Mouse (Mus musculus) stomach, postnatal 0 days (tissue): ENCODE results near the gene Sema6d. TPM values are rescaled to one million over a fixed set of nuclear protein-coding genes. Genes with fewer than 3 reads are reported as not detected.

ENCODE experiments used
- ATAC-seq: fragments of 200-750 bp; cut with Nextera tagmentation; 2 replicates; pipeline ENCODE4 v1.8.0; 2017; ENCODE audit not compliant: low FRiP score, low TSS enrichment
- DNase-seq: peaks from one replicate; pipeline ENCODE4 v3.0.0-alpha.2; 2016; ENCODE audit warnings: low spot score
- H3K27ac ChIP-seq: fragments of 300-500 bp; sonication (generic); replicated peaks from 2 replicates; pipeline ENCODE4 v1.5.1; 2014; ENCODE audit warnings: mild to moderate bottlenecking, control low read depth
- H3K27me3 ChIP-seq: fragments of 300-500 bp; sonication (generic); 2 replicates; pipeline ENCODE4 v1.6.1; 2014; ENCODE audit warnings: low read length; ENCODE audit not compliant: control insufficient read depth, insufficient read depth
- H3K36me3 ChIP-seq: fragments of 300-500 bp; sonication (generic); 2 replicates; pipeline ENCODE4 v1.6.1; 2014; ENCODE audit warnings: low read length, mixed read lengths; ENCODE audit not compliant: control insufficient read depth, insufficient read depth
- H3K4me1 ChIP-seq: fragments of 300-500 bp; sonication (generic); replicated peaks from 2 replicates; pipeline ENCODE4 v1.6.1; 2014; ENCODE audit warnings: antibody characterized with exemption; ENCODE audit not compliant: control insufficient read depth, insufficient read depth
- H3K4me2 ChIP-seq: fragments of 300-500 bp; sonication (generic); replicated peaks from 2 replicates; pipeline ENCODE4 v1.6.1; 2014; ENCODE audit warnings: low read depth, mild to moderate bottlenecking, control low read depth, moderate library complexity
- H3K4me3 ChIP-seq: fragments of 300-500 bp; sonication (generic); 2 replicates; pipeline ENCODE4 v1.5.1; 2014; ENCODE audit warnings: low read depth, low read length, control low read depth
- H3K9ac ChIP-seq: fragments of 300-500 bp; sonication (generic); 2 replicates; pipeline ENCODE4 v1.6.1; 2014; ENCODE audit warnings: mild to moderate bottlenecking, low read length, control low read depth, mixed read lengths
- H3K9me3 ChIP-seq: fragments of 300-500 bp; sonication (generic); 2 replicates; pipeline ENCODE4 v1.6.1; 2016; ENCODE audit warnings: low read length; ENCODE audit not compliant: control insufficient read depth
- CTCF ChIP-seq: IDR thresholded peaks from 2 replicates; pipeline ENCODE4 v1.5.1; 2016; ENCODE audit warnings: antibody characterized with exemption, low read depth, mild to moderate bottlenecking, moderate library complexity
- EP300 ChIP-seq: optimal IDR thresholded peaks from 2 replicates; pipeline ENCODE3; 2016; ENCODE audit warnings: antibody characterized with exemption
- WGBS: fragments of 180-500 bp; shearing (Covaris S2); extraction: QIAGEN DNeasy Blood & Tissue Kit; methylation state at CpG from one replicate; pipeline ENCODE4 v1.1.7; 2014; 5-methylcytosine and 5-hydroxymethylcytosine counted together
- polyA plus RNA-seq: library from polyadenylated mRNA; unstranded; fragments of >200 nt; fragmentation: Nextera tagmentation; extraction: Ambion mirVana; gene quantifications from 2 replicates; pipeline ENCODE4 v1.2.1, GENCODE M21; 2015

The Sema6d gene
- polyA plus RNA-seq, 1 experiment from 2014 or later = 2.1 TPM

- 35% methylated on average over 3 of the region's 3 CpGs for WGBS
- no peak for TF ChIP-seq CTCF
- Histone ChIP-seq H3K36me3 (no peaks in the 10 kb centered on the region), H3K9ac (no peak overlapping the region), H3K9me3 (no peaks in the 10 kb centered on the region), H3K27ac (no peak overlapping the region), H3K4me1 (no peaks in the 10 kb centered on the region; the same call in 1 of the 2 replicates), H3K27me3 (no peaks in the 10 kb centered on the region), H3K4me2 (no peak overlapping the region), H3K4me3 (no peak overlapping the region)
- DNase-seq (no peak), ATAC-seq (no peak)
Observed at GRCm38 (mm10) chr2:124461378-124461851, 371.6 kb downstream of the Sema6d start.

GRCm38 (mm10) chr2:124465004-124465946 is 375.5 kb downstream of the Sema6d start:
- no peak overlapping the region for H3K9ac ChIP-seq
- no peaks in the 10 kb centered on the region for H3K9me3 ChIP-seq
- ATAC-seq = no peak
- H3K36me3 ChIP-seq = no peaks in the 10 kb centered on the region
- H3K27ac ChIP-seq = no peak overlapping the region
- 58% methylated on average over 8 of the region's 8 CpGs for WGBS
- no peaks in the 10 kb centered on the region for H3K27me3 ChIP-seq
- H3K4me1 ChIP-seq = no peaks in the 10 kb centered on the region; the same call in 1 of the 2 replicates
- H3K4me2 ChIP-seq = no peak overlapping the region
- no peak for TF ChIP-seq EP300
- no peak for TF ChIP-seq CTCF
- no peak overlapping the region for H3K4me3 ChIP-seq
- no peak for DNase-seq

- Histone ChIP-seq H3K4me3 (no peak overlapping the region), H3K27ac (no peak overlapping the region), H3K4me1 (no peaks in the 10 kb centered on the region; the same call in 1 of the 2 replicates), H3K9me3 (no peaks in the 10 kb centered on the region), H3K4me2 (no peak overlapping the region), H3K27me3 (no peaks in the 10 kb centered on the region), H3K36me3 (no peaks in the 10 kb centered on the region), H3K9ac (no peak overlapping the region)
- DNase-seq (no peak), ATAC-seq (no peak)
- TF ChIP-seq CTCF (no peak), EP300 (no peak)
- WGBS = 50% methylated on average over 1 of the region's 1 CpGs
Observed at GRCm38 (mm10) chr2:124467429-124467828, 377.7 kb downstream of the Sema6d start.

GRCm38 (mm10) chr2:124470346-124471042 is 380.7 kb downstream of the Sema6d start:
- Histone ChIP-seq H3K9ac (no peak overlapping the region), H3K4me1 (no peaks in the 10 kb centered on the region), H3K27ac (no peak overlapping the region), H3K27me3 (no peaks in the 10 kb centered on the region), H3K36me3 (no peaks in the 10 kb centered on the region), H3K4me3 (no peak overlapping the region), H3K4me2 (no peak overlapping the region), H3K9me3 (no peaks in the 10 kb centered on the region)
- 56% methylated on average over 10 of the region's 10 CpGs for WGBS
- DNase-seq (no peak), ATAC-seq (no peak)
- no peak for TF ChIP-seq CTCF
- TF ChIP-seq EP300 = no peak

GRCm38 (mm10) chr2:124472674-124473507 is 383.1 kb downstream of the Sema6d start:
- ATAC-seq (no peak), DNase-seq (no peak)
- Histone ChIP-seq H3K9me3 (no peaks in the 10 kb centered on the region), H3K4me2 (no peak overlapping the region), H3K4me1 (no peaks in the 10 kb centered on the region), H3K4me3 (no peak overlapping the region), H3K9ac (no peak overlapping the region), H3K27ac (no peak overlapping the region), H3K36me3 (no peaks in the 10 kb centered on the region), H3K27me3 (no peaks in the 10 kb centered on the region)
- 58% methylated on average over 6 of the region's 6 CpGs for WGBS
- TF ChIP-seq CTCF (no peak), EP300 (no peak)
